Mouse (Mus musculus): ENCODE results near the gene Slc9a3r1.

Slc9a3r1 gene

DNA sequence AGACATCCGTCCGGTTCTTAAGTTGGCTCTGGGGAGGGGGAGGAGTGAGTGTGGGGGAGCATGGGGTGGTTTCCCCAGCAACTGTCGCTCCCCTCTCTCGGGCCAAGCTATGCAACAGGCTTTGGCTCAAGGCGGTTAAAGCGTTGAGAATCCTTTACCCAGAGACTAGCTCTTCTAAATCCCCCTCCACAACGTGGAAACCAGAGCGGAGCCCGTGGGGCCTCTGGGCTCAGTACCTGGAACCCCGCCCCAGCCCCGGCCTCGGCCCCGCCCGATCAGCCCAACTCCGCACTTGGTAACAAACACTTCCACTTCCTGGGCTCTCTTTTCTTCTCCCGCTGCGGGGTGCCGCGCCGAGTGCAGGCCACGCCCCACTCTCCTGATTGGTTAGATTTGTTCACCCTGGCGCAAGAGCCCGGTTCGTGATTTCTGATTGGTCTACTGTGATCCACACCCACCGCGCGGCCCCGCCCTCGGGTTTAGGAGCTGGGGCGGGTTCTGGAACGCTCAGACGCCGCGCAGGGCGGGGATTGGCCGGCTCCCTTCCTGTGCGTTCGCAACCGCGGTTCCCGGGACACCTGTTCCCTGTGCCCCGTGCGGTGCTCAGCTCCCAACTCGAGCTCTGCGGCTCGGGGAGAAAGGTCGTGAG is at the start of gene Slc9a3r1:
Gene Slc9a3r1, plus strand, starts transcription at position 510 of the 649 bp plus-strand sequence.
- in situ Hi-C loops (cut with MboI; ENCODE audit: low sequenced_read_pairs): no loop called here

DNA sequence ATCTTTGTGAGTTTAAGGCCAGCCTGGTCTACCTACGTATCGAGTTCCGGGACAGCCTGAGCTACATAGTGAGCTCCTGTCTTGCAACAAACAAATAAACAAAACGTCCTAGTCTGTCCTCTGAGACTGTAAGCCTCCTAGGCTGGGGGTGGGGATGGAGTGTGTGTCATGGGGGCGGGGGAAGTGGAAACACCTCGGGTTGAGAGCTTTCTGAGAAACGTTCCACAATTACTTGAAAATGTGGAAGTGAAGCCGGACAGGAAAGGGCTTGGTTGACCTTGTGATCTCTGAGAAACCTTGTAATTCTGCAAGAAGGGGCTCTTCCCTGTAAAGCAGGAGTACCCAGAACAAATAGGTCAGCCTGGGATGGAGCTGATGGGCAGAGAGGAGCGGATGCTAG is 43.7 kb upstream of the Slc9a3r1 start:
- in situ Hi-C loops (cut with MboI; ENCODE audit: low sequenced_read_pairs): no loop called here

DNA sequence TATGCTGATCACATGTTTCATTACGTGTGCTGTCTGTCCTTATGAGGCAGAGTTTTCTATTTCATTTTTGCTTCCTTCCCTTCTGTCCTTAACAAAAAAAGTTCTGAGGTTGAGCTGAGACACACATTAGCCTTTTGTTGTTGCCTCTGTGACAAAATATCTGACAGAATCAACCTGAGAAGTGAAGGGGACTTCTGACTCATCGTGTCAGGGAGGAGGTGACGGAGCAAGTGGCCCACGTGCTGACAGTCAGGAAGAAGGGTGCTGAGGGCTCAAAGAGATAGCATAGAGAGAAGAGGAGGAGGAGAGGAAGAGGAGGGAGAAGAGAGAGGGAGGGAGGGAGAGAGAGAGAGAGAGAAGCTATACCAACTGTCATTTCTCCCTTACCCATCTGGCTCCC is 34.7 kb upstream of the Slc9a3r1 start:
- in situ Hi-C loops (cut with MboI; ENCODE audit: low sequenced_read_pairs): no loop called here

- in situ Hi-C loops (cut with MboI; ENCODE audit: low sequenced_read_pairs): no loop called here
Observed at GRCm38 (mm10) chr11:115129508-115130126, 33.5 kb upstream of the Slc9a3r1 start.

DNA sequence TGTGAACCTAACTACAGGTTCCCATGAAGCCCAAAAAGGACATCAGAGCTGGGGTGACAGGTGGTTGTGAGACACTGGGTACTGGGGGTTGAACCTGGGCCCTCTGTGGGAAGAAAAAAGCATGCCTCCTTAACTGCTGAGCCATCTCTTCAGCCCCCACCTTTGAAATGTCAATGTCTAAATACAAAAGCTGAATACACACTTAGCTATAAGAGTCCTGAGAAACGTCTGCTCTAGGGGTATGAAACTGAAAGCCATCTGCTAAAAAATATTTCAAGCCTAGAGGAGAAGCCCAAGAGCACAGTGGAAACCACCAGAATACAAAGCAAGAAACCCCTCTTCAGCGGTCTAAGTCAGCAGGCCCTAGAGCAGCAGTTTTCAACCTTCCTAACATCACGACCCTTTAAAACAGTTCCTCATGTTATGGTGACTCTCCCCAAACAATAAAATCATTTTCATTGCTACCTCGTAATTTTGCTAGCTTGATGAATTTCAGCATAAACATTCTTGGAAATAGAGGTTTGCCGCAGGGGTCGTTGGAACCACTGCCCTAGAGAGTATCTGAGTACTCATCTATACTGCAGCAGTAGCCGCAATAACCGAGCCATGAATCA is 31.3 kb upstream of the Slc9a3r1 start:
- in situ Hi-C loops (cut with MboI; ENCODE audit: low sequenced_read_pairs): no loop called here

- in situ Hi-C loops (cut with MboI; ENCODE audit: low sequenced_read_pairs): no loop called here
Observed at GRCm38 (mm10) chr11:115133800-115134199, 29.3 kb upstream of the Slc9a3r1 start, which contains the start of gene Cd300lf. Cd300lf (minus strand) TSS chr11:115133992.

DNA sequence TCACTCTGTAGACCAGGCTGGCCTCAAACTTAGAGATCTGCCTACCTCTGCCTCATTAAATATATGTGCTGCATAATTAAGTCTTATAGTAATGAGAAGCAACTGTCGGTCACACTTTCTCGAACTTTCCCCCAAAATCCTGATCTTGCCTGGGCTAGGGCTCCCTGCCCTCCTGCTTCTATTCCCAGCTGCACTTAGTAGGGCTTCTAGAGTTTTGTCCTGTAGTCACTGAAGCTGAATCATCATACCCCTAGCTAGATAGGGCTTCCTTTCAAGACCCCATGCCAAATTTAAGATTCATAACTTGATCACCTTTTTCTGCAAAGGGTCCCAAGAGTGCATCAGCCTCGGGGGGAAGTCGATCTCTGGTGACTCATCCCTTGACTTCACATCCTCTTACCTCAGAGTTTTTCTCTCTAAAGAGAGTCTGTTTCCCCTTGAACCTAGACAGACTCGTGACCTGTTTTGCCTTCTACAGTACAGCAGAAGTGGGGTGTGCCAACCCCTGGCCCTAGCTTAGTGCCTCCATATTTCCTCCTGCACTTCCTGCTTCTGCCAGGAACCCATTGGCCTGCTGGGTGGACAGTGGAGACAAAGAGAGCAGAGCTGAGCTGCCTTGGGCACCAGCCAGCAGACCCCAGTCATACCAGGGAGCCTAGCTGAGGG is 24.4 kb upstream of the Slc9a3r1 start:
- in situ Hi-C loops (cut with MboI; ENCODE audit: low sequenced_read_pairs): no loop called here

GRCm38 (mm10) chr11:115141970-115142369 is 21.2 kb upstream of the Slc9a3r1 start:
- in situ Hi-C loops (cut with MboI; ENCODE audit: low sequenced_read_pairs): no loop called here

GRCm38 (mm10) chr11:115147813-115148212 is 15.3 kb upstream of the Slc9a3r1 start:
- in situ Hi-C loops (cut with MboI; ENCODE audit: low sequenced_read_pairs): no loop called here

DNA sequence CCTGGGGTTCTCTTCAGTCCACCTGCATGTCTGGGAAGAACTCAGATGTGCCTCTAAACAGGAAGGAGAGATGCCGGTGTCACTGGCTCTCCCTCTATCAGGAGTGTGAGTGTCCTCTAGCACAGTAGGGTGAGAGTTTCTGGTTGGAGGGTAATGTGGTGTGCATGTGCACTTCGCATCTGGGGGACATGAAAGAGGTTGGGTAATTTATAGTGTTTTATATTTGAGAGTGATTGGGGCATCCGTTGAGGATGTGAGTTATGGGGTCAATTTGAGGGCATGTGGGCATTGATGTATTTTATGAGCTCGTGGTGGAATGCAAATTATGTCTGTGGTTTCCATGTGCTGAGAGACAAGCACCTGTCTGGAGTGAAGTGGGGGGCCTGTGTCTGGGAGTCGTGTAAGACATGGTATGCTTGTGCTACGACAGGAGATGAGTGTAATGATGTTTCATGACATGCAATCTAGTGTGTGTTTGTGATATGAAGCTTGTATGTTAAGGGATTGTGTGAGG is 12.3 kb upstream of the Slc9a3r1 start:
- in situ Hi-C loops (cut with MboI; ENCODE audit: low sequenced_read_pairs): no loop called here

- in situ Hi-C loops (cut with MboI; ENCODE audit: low sequenced_read_pairs): no loop called here
Observed at GRCm38 (mm10) chr11:115151755-115152429, 11.2 kb upstream of the Slc9a3r1 start.

GRCm38 (mm10) chr11:115153088-115153487 is 10.1 kb upstream of the Slc9a3r1 start:
- in situ Hi-C loops (cut with MboI; ENCODE audit: low sequenced_read_pairs): no loop called here

DNA sequence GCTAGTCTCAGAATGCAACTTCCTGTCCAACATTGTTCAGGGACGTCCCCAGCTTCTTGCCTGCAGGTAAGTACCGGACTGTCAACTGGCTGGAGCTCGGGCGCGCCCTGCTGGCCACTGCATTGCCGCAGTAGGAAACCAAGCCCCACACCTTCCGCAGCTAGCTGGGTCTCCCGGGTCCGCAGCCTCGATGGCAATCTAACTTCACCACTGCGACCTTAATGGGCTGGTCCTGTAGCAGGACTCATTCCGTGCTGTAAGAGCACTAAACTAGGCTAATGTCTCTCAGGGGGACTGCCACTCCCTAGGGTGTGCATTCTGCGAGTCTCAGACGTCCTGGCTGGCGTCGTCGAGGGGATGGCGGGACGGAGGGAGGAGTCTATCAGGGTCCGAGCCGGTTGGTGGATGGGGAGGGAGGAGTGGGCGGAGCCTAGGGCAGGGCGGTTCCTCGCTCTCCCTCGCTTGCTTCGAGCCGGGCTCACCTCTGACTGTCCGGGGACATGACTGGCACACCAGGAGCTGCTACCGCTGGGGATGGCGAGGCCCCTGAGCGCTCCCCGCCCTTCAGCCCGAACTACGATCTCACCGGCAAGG is 9.3 kb upstream of the Slc9a3r1 start:
- in situ Hi-C loops (cut with MboI; ENCODE audit: low sequenced_read_pairs): no loop called here

DNA sequence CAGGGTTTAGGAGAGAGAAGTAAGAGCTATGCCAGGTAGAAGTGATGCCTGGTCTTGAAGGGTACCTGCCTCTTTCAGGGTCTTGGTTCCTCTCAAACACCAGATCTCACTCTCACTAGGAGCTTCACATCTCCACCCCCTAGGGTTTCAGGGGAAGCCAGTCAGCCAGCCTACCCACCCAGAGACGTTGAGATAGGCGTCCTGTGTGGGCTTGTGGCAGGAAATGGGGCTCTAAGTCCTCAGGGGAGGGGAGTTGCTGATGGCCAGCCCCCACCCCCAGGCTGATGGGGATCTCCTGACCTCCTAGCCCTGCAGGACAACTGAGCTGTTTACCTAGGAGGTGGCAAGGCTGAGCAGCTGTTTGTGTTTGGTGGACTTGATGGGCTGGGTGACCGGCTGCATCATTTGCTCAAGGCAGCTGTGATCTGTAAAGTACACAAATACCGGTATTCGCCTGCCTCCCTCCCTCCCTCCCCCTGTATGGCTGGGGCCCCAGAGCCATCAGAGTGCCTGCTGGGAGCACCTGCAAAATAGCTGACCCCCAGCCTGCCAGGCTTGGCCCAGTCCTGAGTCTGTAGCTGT is 8.0 kb upstream of the Slc9a3r1 start:
- in situ Hi-C loops (cut with MboI; ENCODE audit: low sequenced_read_pairs): no loop called here

GRCm38 (mm10) chr11:115157933-115158719 is 5.0 kb upstream of the Slc9a3r1 start:
- in situ Hi-C loops (cut with MboI; ENCODE audit: low sequenced_read_pairs): no loop called here

DNA sequence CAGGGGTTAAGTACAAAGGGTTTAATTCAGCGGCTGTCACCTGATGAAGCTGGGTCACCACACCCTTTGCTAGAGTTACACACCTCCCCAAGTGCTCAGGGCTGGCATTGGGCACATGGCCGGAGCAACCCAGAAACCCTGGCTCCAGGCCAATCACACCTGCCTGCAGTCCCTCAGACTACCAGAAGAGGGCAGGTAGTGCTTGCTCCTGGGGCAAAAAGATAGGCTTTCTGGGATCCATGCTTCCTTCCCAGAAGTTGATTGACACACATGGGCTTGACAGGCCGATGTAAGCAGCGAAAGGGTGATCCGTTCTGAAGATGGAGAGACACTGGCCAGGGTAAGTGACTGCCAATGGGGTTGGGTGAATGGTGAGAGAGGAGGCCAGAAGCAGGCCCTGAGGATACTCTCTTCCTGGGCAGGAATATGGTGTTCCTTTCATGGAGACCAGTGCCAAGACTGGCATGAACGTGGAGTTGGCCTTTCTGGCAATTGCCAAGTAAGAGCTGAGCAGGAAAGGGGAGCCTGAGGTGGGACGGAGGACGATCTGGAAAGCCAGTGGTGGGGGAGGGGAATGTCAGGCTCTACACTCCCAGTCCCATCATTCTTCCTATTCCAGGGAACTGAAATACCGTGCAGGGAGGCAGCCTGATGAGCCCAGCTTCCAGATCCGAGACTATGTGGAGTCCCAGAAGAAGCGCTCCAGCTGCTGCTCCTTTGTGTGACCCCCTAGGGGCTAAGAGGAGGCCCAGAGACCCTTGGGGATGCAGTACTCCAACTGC is 2.9 kb upstream of the Slc9a3r1 start:
- in situ Hi-C loops (cut with MboI; ENCODE audit: low sequenced_read_pairs): no loop called here

GRCm38 (mm10) chr11:115160883-115161577 is 2.1 kb upstream of the Slc9a3r1 start:
- in situ Hi-C loops (cut with MboI; ENCODE audit: low sequenced_read_pairs): no loop called here

DNA sequence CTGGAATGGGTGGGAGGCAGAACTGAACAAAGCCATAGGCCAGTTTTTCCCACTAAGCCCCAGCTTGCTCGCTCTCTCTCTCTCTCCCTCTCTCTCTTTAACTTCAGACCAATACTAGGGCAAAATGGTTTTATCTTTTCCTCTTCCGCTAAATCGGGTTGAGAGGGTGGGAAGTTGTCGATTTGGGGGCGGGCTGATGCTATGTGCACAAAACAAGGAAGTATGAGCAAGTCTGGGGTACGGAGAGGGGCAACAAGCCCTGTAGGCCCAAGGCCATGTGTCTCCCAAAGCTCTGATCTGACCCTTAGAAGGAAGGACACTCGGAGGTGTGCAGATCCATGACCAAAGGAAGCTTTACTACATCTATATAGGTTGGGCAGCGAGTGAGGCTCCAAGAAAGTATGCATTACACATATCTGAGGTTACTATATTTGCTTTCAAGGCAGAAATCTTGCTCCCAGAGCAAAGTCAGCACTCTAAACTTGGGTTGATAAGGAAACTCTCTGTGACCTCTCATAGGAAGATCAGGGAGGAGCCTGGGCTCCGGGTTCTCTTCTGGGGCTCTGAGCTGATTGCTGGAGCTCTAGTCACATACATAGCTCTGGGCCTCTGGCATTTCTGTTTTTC is 1.4 kb upstream of the Slc9a3r1 start:
- in situ Hi-C loops (cut with MboI; ENCODE audit: low sequenced_read_pairs): no loop called here

Measured in CH12F3 (cell line).